Mouse (Mus musculus) megakaryocyte-erythroid progenitor cell, adult 5 weeks (primary cell): ENCODE measurements around the gene Arhgef17. TPM values are rescaled to one million over a fixed set of nuclear protein-coding genes. Genes with fewer than 3 reads are reported as not detected.

ENCODE experiments used
- polyA plus RNA-seq: library from polyadenylated mRNA; stranded (reverse); fragments of >175 nt; gene quantifications from 2 replicates; pipeline ENCODE4 v1.2.3, GENCODE M21; 2012

Gene Arhgef17
- polyA plus RNA-seq = 1.4 and 1.8 TPM in 2 replicates

GRCm38 (mm10) chr7:100931926-100932480 lies at the start of gene Arhgef17:
Gene Arhgef17, minus strand, starts transcription at chr7:100932107.

GRCm38 (mm10) chr7:100974135-100974903 lies 42.4 kb upstream of the Arhgef17 start, which contains the start of gene P2ry6:
Gene P2ry6, minus strand, starts transcription at chr7:100974649.

GRCm38 (mm10) chr7:100862828-100863638 lies 68.9 kb downstream of the Arhgef17 start, which contains the start of gene Relt:
Gene Relt, minus strand, starts transcription at chr7:100863446.

Other genes with a start within 250 kb of the Arhgef17 start
- 18.4 and 18.6 TPM in 2 replicates for gene Fam168a, start 225.5 kb downstream of the Arhgef17 start, polyA plus RNA-seq
- gene Relt, start 68.7 kb downstream of the Arhgef17 start, polyA plus RNA-seq = 34.7 and 41.1 TPM in 2 replicates
- gene P2ry6, start 42.5 kb upstream of the Arhgef17 start, polyA plus RNA-seq = 1.0 and 1.1 TPM in 2 replicates
- 9.6 and 10.8 TPM in 2 replicates for gene P2ry2, start 80.8 kb upstream of the Arhgef17 start, polyA plus RNA-seq
- 16.6 and 17.1 TPM in 2 replicates for gene Fchsd2, start 160.8 kb upstream of the Arhgef17 start, polyA plus RNA-seq